Mouse (Mus musculus) liver, postnatal 0 days (tissue): Measurements from ENCODE around the gene Msi2.

ENCODE experiments used
- CTCF ChIP-seq: sonication (generic); IDR thresholded peaks from 2 replicates; pipeline ENCODE4 v1.5.1; 2016; ENCODE audit warnings: antibody characterized with exemption, low read depth
- EP300 ChIP-seq: IDR thresholded peaks from 2 replicates; pipeline ENCODE4 v1.6.1; 2016; ENCODE audit warnings: antibody characterized with exemption, low read depth, mild to moderate bottlenecking

DNA sequence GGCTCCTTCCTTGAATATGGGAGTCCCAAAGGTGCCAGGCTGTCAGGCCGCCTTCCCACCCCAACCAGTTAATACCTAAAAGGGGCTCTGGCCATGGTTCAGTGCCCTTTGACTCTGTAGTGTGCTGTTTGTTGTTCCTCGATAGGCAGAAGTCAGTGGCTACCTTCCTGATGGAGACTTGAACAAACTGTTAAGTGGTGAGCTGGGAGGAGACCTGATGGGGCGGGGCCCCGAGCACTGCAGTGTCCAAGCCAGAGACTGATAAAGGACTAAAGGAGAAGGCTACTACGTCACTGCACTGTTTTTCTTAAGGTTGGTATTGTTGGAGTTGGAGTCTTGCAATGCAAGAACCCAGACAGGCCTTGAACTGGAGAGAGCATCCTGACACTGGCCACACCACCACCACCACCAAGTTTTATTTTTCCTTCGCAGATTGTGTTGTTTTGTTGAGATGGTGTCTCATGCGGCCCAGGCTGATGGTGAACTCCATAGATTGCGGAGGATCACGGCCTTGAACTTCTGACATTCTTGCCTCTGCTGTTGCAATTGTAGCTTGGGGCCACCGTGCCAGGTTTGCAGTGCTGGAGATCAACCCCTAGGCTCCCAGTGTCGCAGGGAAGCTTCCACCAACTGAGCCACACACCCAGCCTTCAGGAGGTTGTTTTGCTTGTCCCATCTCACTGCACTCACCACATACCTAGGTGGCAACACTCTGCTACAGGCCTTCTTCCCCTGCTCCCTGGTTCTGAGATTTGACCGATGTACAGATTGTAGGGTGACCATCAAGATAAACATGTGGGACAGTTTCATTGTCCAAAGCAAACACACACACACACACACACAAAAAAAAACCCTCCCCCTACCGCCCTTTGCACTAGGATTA lies 2.2 kb upstream of the Msi2 start:
- TF ChIP-seq CTCF (no peak), EP300 (no peak)
